Mouse (Mus musculus): ENCODE results near the gene Ltbp4. TPM values are rescaled to one million over a fixed set of nuclear protein-coding genes. Genes with fewer than 3 reads are reported as not detected.
A peak's percentile ranks its signal among the peaks of the same experiment; 100 is the strongest.

Gene Ltbp4
- total RNA-seq, 4 experiments from 2014 or later = 166 to 198 (median 187) TPM

DNA sequence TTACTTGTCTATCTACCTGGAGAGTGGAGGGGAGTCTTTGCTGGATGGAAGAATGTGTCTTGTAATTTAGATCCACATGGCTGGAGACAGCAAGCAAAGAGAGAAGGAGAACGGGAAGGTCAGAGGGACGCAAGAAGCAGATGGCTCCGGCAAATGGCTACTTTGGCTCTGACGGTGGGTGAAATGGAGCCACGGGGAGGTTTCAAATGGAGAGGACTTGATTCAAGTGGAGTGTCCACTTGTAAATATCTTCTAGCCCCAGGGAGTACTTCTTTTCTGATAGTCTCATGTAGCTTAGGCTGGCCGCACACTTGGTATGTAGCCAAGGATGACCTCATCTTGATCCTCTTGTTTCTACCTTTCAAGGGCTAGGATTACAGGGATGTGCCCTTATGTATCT lies 38.7 kb downstream of the Ltbp4 start:
- no peak for DNase-seq (ENCODE audit: low spot score)

GRCm38 (mm10) chr7:27298033-27298610 lies 39.4 kb downstream of the Ltbp4 start:
- DNase-seq (ENCODE audit: low spot score) = no peak

DNA sequence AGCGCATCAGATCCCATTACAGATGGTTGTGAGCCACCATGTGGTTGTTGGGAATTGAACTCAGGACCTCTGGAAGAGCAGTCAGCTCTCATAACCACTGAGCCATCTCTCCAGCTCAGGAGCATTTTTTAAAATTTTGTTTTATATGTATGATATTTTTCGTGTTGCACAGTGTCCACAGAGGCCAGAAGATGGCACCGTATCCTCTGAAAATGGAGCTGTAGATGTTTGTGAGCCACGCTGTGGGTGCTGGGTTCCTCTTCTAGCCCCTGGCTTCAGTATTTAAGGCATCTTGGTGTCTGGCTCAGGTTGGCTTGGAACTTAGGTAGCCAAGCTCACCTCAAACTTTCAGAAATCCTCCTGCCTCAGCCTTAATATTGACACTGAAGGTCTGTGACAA lies 41.0 kb downstream of the Ltbp4 start:
- no peak for DNase-seq (ENCODE audit: low spot score)

DNA sequence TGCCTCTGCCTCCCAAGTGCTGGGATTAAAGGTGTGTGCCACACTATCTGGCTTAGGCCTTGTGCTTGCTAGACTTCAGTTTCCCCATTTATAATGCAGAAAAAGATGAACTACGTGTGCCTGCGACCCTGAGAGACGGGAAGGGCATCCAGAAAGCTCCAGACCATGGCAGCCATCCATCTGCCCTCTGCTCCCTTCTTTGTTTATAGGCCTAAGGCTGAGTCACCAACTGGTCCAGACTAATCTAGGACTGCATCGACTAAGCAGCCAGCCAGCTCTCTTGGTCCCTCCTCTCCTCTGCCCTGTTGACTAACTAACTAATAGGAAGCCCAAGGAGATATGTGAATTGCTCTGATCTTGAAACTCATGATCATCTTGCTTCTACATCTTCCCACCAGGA lies 41.5 kb downstream of the Ltbp4 start:
- DNase-seq (ENCODE audit: low spot score) = no peak

DNA sequence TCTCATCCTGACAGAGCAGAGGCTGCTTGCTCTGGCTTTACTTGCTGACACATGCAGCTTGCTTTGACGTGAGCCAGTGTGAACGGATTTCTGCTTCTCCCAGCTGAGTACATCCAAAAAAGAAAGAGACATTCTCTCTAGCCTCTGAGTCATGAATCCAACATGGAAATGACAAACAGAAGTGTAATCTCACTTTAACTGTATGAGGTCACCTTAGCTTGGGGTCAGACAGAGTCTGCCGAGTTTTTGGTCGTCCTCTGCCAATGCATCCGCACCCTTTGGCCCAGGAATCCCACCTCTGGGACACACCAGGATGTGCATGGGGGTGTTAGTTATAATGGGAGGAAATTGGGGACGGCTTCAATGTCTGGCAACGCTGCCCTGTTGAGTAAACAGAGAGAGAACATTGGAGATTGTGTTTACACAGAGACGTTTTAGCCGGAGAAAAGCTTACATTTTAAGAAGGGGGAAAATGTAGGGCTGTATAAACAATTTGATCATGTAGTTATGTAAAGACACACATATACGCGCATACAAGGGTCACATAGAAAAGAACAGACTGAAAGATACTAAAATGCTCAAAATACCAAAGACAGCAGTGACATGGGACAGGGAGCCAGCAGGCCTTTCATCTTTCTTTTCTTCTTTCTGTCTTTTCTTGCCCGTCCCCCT lies 45.6 kb downstream of the Ltbp4 start:
- DNase-seq (ENCODE audit: low spot score) = peak; percentile 84

DNA sequence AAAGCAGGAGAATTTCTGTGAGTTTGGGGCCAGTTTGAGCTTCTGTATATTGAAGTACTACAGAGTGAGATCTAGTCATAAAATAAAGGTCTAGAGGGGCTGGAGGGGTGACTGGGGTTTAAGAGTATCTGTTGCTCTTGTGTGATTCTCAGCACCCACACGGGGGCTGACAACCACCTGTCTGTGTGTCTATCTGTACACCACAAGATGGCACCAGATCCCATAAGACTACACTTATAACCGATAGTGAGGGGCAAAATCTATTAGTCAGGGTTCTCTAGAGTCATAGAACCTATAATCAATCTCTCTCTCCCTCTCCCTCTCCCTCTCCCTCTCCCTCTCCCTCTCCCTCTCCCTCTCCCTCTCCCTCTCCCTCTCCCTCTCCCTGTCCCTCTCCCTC lies 46.9 kb downstream of the Ltbp4 start:
- DNase-seq (ENCODE audit: low spot score) = no peak

DNA sequence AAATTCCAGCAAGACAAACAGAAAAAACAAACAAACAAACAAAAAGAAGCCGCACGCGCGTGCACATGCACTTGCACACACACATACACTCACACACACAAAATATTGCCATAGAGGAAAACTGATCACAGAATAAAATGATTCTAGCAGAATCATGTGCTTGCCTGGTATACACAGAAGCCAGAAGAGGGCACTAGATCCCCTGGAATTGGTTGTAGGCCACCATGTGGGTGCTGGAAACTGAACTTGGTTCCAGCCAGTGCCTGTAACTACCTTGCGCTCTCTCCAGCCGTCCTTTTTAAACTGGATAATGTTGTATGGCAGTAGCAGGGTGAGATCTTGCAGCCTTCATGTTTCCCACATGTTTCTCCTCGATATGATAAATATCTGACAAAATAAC lies 48.8 kb downstream of the Ltbp4 start:
- no peak for DNase-seq (ENCODE audit: low spot score)

DNA sequence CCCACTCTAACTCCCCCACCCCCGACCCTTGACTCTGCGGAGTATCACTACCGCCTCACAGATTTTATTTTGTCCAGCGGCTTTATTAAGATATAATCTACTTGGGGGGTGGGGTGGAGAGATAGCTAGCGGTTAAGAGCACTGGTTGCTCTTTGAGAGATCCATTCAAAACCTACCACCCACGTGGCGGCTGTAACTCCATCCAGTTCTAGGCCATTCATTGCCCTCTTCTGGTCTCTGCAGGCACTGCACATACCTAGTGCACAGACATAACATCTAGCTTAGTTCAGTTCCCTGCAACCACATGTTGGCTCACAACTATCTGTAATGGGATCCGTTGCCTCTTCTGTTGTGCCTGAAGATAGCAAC lies 51.8 kb downstream of the Ltbp4 start:
- peak; percentile 69 for DNase-seq (ENCODE audit: low spot score)

DNA sequence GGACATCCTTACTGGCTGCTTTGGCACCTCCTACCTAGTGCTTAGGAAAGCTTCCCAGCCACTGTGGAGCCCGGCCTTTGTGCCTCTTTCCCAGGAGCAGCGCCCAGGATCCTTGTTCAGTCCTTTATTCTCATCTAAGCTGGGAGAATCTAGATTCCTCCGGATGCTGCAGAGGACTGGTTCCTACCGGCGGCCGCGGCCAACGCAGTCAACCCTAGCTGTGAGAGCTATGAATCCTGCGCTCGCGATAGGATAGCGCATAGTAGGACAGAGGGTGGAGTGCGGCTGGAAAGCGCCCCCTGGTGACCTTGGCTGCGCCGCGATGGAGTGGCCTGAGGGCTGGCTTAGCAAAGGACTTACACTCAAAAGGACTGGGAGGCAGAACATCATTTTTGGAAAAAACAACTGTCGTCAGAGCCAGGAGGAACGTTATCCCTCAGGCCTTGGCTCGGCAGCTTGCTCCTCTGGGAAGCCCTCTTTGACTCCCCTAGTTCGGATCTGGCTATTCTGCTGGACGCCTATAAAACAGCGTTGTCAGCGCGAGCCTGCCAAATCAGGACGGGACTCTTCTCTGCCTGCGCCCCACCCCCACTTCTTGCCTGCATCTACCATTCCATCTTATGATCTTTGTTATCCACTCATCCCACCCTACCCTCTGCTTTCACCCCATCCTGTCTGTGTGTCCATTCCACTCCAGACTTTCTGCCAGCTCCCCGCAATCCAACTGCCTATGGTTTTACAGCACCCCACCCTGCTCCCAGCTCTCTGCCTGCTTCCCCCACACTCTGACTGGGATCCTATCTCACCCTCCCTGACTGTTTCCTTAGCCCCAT lies 52.4 kb downstream of the Ltbp4 start:
- DNase-seq (ENCODE audit: low spot score) = peak; percentile 63

- no peak for DNase-seq (ENCODE audit: low spot score)
Measured at GRCm38 (mm10) chr7:27282225-27282624, 55.3 kb downstream of the Ltbp4 start.

- DNase-seq (ENCODE audit: low spot score) = no peak
Measured at GRCm38 (mm10) chr7:27281717-27282116, 55.8 kb downstream of the Ltbp4 start.

GRCm38 (mm10) chr7:27277191-27277590 lies 60.3 kb downstream of the Ltbp4 start:
- DNase-seq (ENCODE audit: low spot score) = no peak

DNA sequence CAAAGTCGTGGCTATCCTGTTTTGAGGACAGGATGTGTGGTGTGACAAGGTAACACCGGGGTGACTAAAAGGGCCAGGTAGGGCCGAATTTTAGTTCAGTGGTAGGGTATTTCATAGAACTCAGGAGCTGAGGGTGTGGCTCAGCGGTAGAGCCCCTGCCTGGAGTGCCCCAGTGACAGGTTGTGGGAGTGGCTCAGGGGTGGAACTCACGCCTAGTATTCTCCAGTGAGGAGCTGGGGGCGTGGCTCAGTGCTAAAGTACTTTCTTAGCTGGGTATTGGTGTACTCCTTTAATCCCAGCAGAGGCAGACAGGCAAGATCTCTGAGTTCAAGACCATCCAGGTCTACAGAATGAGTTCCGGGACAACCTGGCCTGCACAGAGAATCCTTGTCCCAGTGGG lies 61.5 kb downstream of the Ltbp4 start:
- no peak for DNase-seq (ENCODE audit: low spot score)

GRCm38 (mm10) chr7:27274916-27275315 lies 62.6 kb downstream of the Ltbp4 start:
- no peak for DNase-seq (ENCODE audit: low spot score)

- DNase-seq (ENCODE audit: low spot score) = no peak
Measured at GRCm38 (mm10) chr7:27273739-27274351, 63.6 kb downstream of the Ltbp4 start.

- DNase-seq (ENCODE audit: low spot score) = no peak
Measured at GRCm38 (mm10) chr7:27271423-27271822, 66.1 kb downstream of the Ltbp4 start.

DNA sequence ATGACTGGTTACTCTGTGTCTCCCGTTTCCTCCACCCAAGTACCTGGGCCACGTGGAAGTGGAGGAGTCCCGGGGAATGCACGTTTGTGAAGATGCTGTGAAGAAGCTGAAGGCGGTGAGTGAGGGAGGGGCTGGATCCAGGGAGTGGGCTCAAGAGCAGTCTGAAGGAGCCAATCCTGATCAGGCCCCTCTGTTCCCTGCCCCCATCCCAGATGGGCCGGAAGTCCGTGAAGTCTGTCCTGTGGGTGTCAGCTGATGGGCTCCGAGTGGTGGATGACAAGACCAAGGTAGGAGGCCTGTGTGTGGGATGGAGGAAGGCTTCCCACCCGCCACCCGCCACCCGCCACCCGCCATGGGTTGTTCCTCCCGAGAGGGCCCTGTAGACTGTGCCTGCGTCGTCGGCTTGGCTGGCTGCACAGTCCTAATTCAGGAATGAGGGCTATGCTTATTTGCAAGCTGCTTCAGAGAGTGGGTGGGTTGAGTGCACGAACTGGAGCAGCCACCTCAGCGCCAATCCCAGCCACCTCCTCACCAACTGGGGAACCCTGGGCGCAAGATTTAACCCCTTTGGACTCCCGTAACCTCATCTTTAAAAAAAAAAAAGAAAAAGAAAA lies 70.9 kb downstream of the Ltbp4 start:
- no peak for DNase-seq (ENCODE audit: low spot score)

DNA sequence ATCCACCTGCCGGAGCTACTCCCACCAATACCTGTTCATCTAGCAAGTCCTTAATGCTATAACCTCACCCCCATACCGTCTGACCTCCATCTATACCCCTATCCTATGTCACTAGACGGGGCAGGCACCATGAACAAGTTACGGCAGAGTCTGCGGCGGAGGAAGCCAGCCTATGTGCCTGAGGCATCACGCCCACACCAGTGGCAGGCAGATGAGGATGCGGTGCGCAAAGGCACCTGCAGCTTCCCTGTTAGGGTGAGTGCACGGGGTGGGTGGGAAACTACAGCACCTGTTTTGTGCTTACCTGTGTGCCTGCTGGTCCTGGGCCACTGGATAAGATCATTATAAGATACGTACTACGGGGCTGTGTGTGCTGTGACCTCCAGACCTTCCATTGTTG lies 72.7 kb downstream of the Ltbp4 start:
- no peak for DNase-seq (ENCODE audit: low spot score)

DNA sequence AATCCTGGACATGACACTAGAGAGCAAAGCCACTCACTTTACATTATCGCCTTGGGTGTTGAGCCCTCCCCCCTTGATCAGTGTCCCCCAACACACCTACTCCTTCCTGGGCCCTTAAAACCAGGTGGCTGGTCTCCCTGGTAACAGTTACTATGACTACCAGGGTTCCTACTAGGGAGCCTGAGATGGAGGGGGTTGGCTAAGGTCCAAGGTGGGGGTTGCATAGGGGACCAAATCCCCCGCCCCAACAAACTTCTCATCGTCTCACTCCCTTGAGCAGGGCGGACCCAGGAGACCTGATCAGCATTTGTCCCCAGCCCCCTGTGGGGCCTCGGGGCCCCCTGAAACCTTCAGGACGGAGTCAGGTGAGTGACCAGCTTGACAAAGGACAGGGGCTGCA lies 75.6 kb downstream of the Ltbp4 start:
- DNase-seq (ENCODE audit: low spot score) = no peak

- DNase-seq (ENCODE audit: low spot score) = no peak
Measured at GRCm38 (mm10) chr7:27260856-27261255, 76.6 kb downstream of the Ltbp4 start.

DNA sequence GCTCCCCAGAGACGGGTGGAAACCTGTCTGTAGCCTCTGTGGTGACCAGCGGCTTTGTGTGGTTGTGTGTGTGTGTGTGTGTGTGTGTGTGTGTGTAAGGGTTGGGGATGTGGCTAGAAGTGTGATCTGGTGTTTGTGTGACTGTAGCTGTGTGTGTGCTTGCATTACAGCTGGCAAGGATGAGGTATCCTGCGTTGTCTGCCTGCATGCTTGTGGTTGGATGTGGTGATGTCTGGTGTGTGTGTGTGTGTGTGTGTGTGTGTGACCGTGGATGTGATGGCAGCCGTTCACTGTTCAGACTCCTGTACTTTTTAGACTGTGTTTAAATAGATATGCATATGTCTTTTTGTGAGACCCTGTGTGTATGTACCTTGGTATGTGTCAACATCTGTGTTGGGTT lies 77.7 kb downstream of the Ltbp4 start:
- no peak for DNase-seq (ENCODE audit: low spot score)

- DNase-seq (ENCODE audit: low spot score) = no peak
Measured at GRCm38 (mm10) chr7:27259271-27259721, 78.2 kb downstream of the Ltbp4 start.

All from heart, adult 8-10 months (tissue).